Mouse (Mus musculus): ENCODE measurements around the gene Trpm8. TPM values are rescaled to one million over a fixed set of nuclear protein-coding genes. Genes with fewer than 3 reads are reported as not detected.

Gene Trpm8
- polyA plus RNA-seq, 1 experiment, result 0.02 TPM

GRCm38 (mm10) chr1:88272851-88273250, 4.6 kb upstream of the Trpm8 start:
- TF ChIP-seq POLR2A (IDR thresholded peaks at IDR 0.05; ENCODE audit: extremely low read depth, insufficient read depth, low read length) (no peak), CTCF (IDR thresholded peaks at IDR 0.05; ENCODE audit: extremely low read depth, insufficient read depth, low read length) (no peak)
- H3K27ac ChIP-seq (ENCODE audit: insufficient read depth, low read length), result no peak overlapping the region
- H3K4me1 ChIP-seq (ENCODE audit: control insufficient read depth, insufficient read depth, low read length), result peaks cover 1% of the 10 kb centered on the region; the same call in 1 of the 2 replicates
- no peak overlapping the region for H3K4me3 ChIP-seq (ENCODE audit: insufficient read depth, low read length)

GRCm38 (mm10) chr1:88273326-88273725, 4.1 kb upstream of the Trpm8 start:
- no peak for TF ChIP-seq POLR2A (IDR thresholded peaks at IDR 0.05; ENCODE audit: extremely low read depth, insufficient read depth, low read length)
- TF ChIP-seq CTCF (IDR thresholded peaks at IDR 0.05; ENCODE audit: extremely low read depth, insufficient read depth, low read length), result no peak
- H3K4me3 ChIP-seq (ENCODE audit: insufficient read depth, low read length), result no peak overlapping the region
- no peak overlapping the region for H3K27ac ChIP-seq (ENCODE audit: insufficient read depth, low read length)
- peaks cover 1% of the 10 kb centered on the region; the same call in 1 of the 2 replicates for H3K4me1 ChIP-seq (ENCODE audit: control insufficient read depth, insufficient read depth, low read length)

- no peak for TF ChIP-seq CTCF (IDR thresholded peaks at IDR 0.05; ENCODE audit: extremely low read depth, insufficient read depth, low read length)
- no peak for TF ChIP-seq POLR2A (IDR thresholded peaks at IDR 0.05; ENCODE audit: extremely low read depth, insufficient read depth, low read length)
- Histone ChIP-seq H3K4me1 (ENCODE audit: control insufficient read depth, insufficient read depth, low read length) (peaks cover 1% of the 10 kb centered on the region; the same call in 1 of the 2 replicates), H3K4me3 (ENCODE audit: insufficient read depth, low read length) (no peak overlapping the region), H3K27ac (ENCODE audit: insufficient read depth, low read length) (no peak overlapping the region)
These were observed 3.6 kb upstream of the Trpm8 start for GRCm38 (mm10) chr1:88273832-88274231.

GRCm38 (mm10) chr1:88274371-88275077, 2.9 kb upstream of the Trpm8 start:
- Histone ChIP-seq H3K27ac (ENCODE audit: insufficient read depth, low read length) (no peak overlapping the region), H3K4me1 (ENCODE audit: control insufficient read depth, insufficient read depth, low read length) (peaks cover 1% of the 10 kb centered on the region; the same call in 1 of the 2 replicates), H3K4me3 (ENCODE audit: insufficient read depth, low read length) (no peak overlapping the region)
- TF ChIP-seq CTCF (IDR thresholded peaks at IDR 0.05; ENCODE audit: extremely low read depth, insufficient read depth, low read length), result no peak
- no peak for TF ChIP-seq POLR2A (IDR thresholded peaks at IDR 0.05; ENCODE audit: extremely low read depth, insufficient read depth, low read length)

- no peak overlapping the region for H3K27ac ChIP-seq (ENCODE audit: insufficient read depth, low read length)
- no peak overlapping the region for H3K4me3 ChIP-seq (ENCODE audit: insufficient read depth, low read length)
- peaks cover 1% of the 10 kb centered on the region; the same call in 1 of the 2 replicates for H3K4me1 ChIP-seq (ENCODE audit: control insufficient read depth, insufficient read depth, low read length)
- TF ChIP-seq POLR2A (IDR thresholded peaks at IDR 0.05; ENCODE audit: extremely low read depth, insufficient read depth, low read length) (no peak), CTCF (IDR thresholded peaks at IDR 0.05; ENCODE audit: extremely low read depth, insufficient read depth, low read length) (no peak)
These were observed 2.3 kb upstream of the Trpm8 start for GRCm38 (mm10) chr1:88275078-88275680.

GRCm38 (mm10) chr1:88275698-88276523, 1.6 kb upstream of the Trpm8 start:
- no peak for TF ChIP-seq POLR2A (IDR thresholded peaks at IDR 0.05; ENCODE audit: extremely low read depth, insufficient read depth, low read length)
- no peak for TF ChIP-seq CTCF (IDR thresholded peaks at IDR 0.05; ENCODE audit: extremely low read depth, insufficient read depth, low read length)
- Histone ChIP-seq H3K4me3 (ENCODE audit: insufficient read depth, low read length) (no peak overlapping the region), H3K27ac (ENCODE audit: insufficient read depth, low read length) (no peak overlapping the region), H3K4me1 (ENCODE audit: control insufficient read depth, insufficient read depth, low read length) (peaks cover 1% of the 10 kb centered on the region; the same call in 1 of the 2 replicates)

GRCm38 (mm10) chr1:88276524-88277097, 850 bp upstream of the Trpm8 start:
- peaks cover 1% of the 10 kb centered on the region; the same call in 1 of the 2 replicates for H3K4me1 ChIP-seq (ENCODE audit: control insufficient read depth, insufficient read depth, low read length)
- no peak for TF ChIP-seq POLR2A (IDR thresholded peaks at IDR 0.05; ENCODE audit: extremely low read depth, insufficient read depth, low read length)
- TF ChIP-seq CTCF (IDR thresholded peaks at IDR 0.05; ENCODE audit: extremely low read depth, insufficient read depth, low read length), result no peak
- no peak overlapping the region for H3K27ac ChIP-seq (ENCODE audit: insufficient read depth, low read length)
- peak overlapping the region; percentile 52 for H3K4me3 ChIP-seq (ENCODE audit: insufficient read depth, low read length)

GRCm38 (mm10) chr1:88277818-88278511, 504 bp downstream of the Trpm8 start:
- Histone ChIP-seq H3K4me3 (ENCODE audit: insufficient read depth, low read length) (peak overlapping the region; percentile 52; the same call in 1 of the 2 replicates), H3K27ac (ENCODE audit: insufficient read depth, low read length) (no peak overlapping the region), H3K4me1 (ENCODE audit: control insufficient read depth, insufficient read depth, low read length) (peaks cover 1% of the 10 kb centered on the region; the same call in 1 of the 2 replicates)
- TF ChIP-seq POLR2A (IDR thresholded peaks at IDR 0.05; ENCODE audit: extremely low read depth, insufficient read depth, low read length) (no peak), CTCF (IDR thresholded peaks at IDR 0.05; ENCODE audit: extremely low read depth, insufficient read depth, low read length) (no peak)
